Mouse (Mus musculus): ENCODE data around the gene Sh2b1. TPM values are rescaled to one million over a fixed set of nuclear protein-coding genes. Genes with fewer than 3 reads are reported as not detected.

Sh2b1 gene
- polyA plus RNA-seq, 2 experiments = 8.3 to 12.4 TPM

DNA sequence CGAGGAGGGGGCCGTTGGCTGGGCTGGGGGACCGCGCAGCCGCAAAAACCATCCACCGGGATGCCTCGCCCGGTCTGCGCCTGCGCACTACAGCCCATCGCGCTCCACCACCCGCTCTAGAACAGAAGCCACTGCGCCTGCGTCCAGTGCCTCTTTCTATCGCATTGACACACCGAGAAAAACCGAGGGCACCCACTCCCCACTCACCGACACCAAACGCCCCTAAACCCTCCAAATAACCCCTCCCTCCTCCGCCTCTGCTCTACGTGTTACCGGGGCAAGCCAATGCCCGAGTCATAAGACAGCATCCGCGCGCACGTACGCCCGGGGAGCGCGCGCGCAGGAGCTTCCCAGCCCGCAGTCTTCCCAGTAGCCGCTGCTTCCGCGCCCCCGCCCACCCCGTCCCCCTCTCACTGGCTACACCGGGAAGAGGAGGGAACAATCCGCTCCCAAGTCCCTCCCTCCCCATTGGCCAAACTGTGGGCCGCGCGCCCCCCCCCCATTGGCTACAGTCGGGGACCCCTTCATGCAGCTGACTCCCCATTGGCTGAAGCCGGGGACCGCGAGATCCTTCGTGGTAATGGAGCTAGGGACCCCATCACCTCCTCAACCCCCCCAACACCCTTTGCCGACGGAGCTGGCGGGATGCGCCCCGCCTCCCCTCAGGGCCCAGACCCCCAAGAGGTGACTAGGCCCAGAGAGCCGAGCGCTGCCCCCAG, 27.0 kb upstream of the Sh2b1 start:
- TF ChIP-seq CTCF (IDR thresholded peaks at IDR 0.05; ENCODE audit: low read depth) (0 out of 2 replicates have a peak, but pooled peaks have one; percentile 0), EP300 (IDR thresholded peaks at IDR 0.05; ENCODE audit: low read depth) (peak; percentile 21; the same call in 1 of the 2 replicates)
- Histone ChIP-seq H3K36me3 (replicated peaks; ENCODE audit: control insufficient read depth, insufficient read depth, low read depth) (peaks cover 40% of the 10 kb centered on the region), H3K27ac (peak overlapping the region; percentile 95), H3K4me3 (ENCODE audit: insufficient read depth in 1 of 2, low read depth in 2 of 2, low read length in 2 of 2) (peak overlapping the region; percentile 92 to 98), H3K27me3 (ENCODE audit: control insufficient read depth, insufficient read depth, low read length) (no peaks in the 10 kb centered on the region), H3K9me3 (ENCODE audit: control insufficient read depth, low read length) (no peaks in the 10 kb centered on the region), H3K9ac (replicated peaks) (peak overlapping the region; percentile 97), H3K4me1 (replicated peaks; ENCODE audit: control insufficient read depth in 2 of 2, insufficient read depth in 2 of 2, low read length in 1 of 2) (peaks cover 5 to 6% of the 10 kb centered on the region in 2 experiments; a peak in 3 of 4 replicates), H3K4me2 (ENCODE audit: low read depth) (peak overlapping the region; percentile 81)
- peak; percentile 86 to 90 (median 88) for DNase-seq (ENCODE audit: low read depth in 3 of 3, low spot score in 3 of 3)
- peak; percentile 79 for ATAC-seq (ENCODE audit: insufficient read depth)
- WGBS (ENCODE audit: insufficient replicate concordance) = under 1% methylated on average over 54 of the region's 57 CpGs

DNA sequence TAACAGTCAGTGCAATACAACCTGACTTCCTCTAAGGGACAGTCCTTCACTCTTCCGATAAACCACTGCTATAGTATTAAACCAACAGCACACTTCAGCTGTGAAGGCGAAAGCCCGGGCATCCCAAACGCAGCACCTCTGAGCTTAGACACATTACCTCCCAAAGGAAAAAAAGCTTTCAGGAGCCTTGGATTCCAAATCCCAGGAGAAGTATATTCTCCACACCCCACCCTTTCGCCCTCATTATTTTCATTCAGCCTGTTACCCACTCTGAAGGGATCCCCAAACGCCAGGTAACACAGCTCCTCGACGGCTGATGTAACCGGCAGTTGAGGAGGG, 26.4 kb upstream of the Sh2b1 start:
- peaks cover 45% of the 10 kb centered on the region for H3K36me3 ChIP-seq (replicated peaks; ENCODE audit: control insufficient read depth, insufficient read depth, low read depth)
- TF ChIP-seq CTCF (IDR thresholded peaks at IDR 0.05; ENCODE audit: low read depth) (peak; percentile 21; the same call in 1 of the 2 replicates), EP300 (IDR thresholded peaks at IDR 0.05; ENCODE audit: low read depth) (no peak)
- H3K4me2 ChIP-seq (ENCODE audit: low read depth) = peak overlapping the region; percentile 81
- peak overlapping the region; percentile 92 to 98 for H3K4me3 ChIP-seq (ENCODE audit: insufficient read depth in 1 of 2, low read depth in 2 of 2, low read length in 2 of 2)
- DNase-seq (ENCODE audit: low read depth in 3 of 3, low spot score in 3 of 3) = no peak
- H3K9me3 ChIP-seq (ENCODE audit: control insufficient read depth, low read length) = no peaks in the 10 kb centered on the region
- WGBS (ENCODE audit: insufficient replicate concordance) = 2% methylated on average over 9 of the region's 9 CpGs
- H3K27me3 ChIP-seq (ENCODE audit: control insufficient read depth, insufficient read depth, low read length) = no peaks in the 10 kb centered on the region
- no peak for ATAC-seq (ENCODE audit: insufficient read depth)
- peak overlapping the region; percentile 97 for H3K9ac ChIP-seq (replicated peaks)
- H3K4me1 ChIP-seq (replicated peaks; ENCODE audit: control insufficient read depth in 2 of 2, insufficient read depth in 2 of 2, low read length in 1 of 2) = peaks cover 5 to 6% of the 10 kb centered on the region in 2 experiments; a peak in 3 of 4 replicates
- H3K27ac ChIP-seq = peak overlapping the region; percentile 95

DNA sequence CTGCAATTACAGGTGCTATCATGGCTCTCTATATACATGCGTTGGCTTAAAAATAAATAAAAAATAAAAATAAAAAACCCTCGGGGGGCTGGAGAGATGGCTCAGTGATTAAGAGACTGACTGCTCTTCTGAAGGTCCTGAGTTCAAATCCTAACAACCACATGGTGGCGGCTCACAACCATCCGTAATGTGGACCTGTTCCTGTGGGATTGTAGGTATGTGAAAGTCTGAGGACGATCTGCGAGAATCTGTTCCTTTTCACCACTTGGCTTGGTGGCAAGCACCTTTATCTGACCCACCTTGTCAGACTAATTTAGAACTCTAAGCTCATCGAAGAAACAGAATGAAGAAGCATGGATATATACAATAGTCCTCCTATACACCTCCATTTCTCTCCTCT, 24.2 kb upstream of the Sh2b1 start:
- TF ChIP-seq EP300 (IDR thresholded peaks at IDR 0.05; ENCODE audit: low read depth) = no peak
- TF ChIP-seq CTCF (IDR thresholded peaks at IDR 0.05; ENCODE audit: low read depth) = no peak
- peaks cover 68% of the 10 kb centered on the region for H3K36me3 ChIP-seq (replicated peaks; ENCODE audit: control insufficient read depth, insufficient read depth, low read depth)
- no peak overlapping the region for H3K4me3 ChIP-seq (ENCODE audit: insufficient read depth in 1 of 2, low read depth in 2 of 2, low read length in 2 of 2)
- no peaks in the 10 kb centered on the region for H3K27me3 ChIP-seq (ENCODE audit: control insufficient read depth, insufficient read depth, low read length)
- ATAC-seq (ENCODE audit: insufficient read depth) (no peak), DNase-seq (ENCODE audit: low read depth in 3 of 3, low spot score in 3 of 3) (no peak)
- H3K27ac ChIP-seq = no peak overlapping the region
- no peak overlapping the region for H3K4me2 ChIP-seq (ENCODE audit: low read depth)
- peaks cover 5 to 6% of the 10 kb centered on the region in 2 experiments; a peak in 3 of 4 replicates for H3K4me1 ChIP-seq (replicated peaks; ENCODE audit: control insufficient read depth in 2 of 2, insufficient read depth in 2 of 2, low read length in 1 of 2)
- H3K9ac ChIP-seq (replicated peaks) = no peak overlapping the region
- no peaks in the 10 kb centered on the region for H3K9me3 ChIP-seq (ENCODE audit: control insufficient read depth, low read length)
- WGBS (ENCODE audit: insufficient replicate concordance) = 82% methylated on average over 7 of the region's 7 CpGs

DNA sequence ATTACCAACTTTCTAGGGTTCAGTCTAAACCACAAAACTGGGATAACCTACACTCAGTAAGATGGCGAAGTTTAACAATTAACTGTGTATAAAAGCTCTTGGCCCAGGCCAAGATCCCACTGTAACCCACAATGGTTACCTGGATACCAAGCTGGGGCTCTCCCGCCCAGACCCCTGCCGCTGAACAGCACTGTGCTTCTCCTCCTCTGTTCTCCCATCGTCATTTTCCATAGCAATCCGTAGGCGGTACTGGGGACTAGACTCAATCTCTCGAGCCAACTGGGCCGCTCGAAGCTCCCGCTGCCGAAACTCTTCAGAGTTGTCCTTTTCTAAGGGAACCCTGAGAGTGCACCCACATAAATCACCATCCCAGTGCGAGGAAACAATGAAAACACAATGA, 22.7 kb upstream of the Sh2b1 start:
- no peaks in the 10 kb centered on the region for H3K9me3 ChIP-seq (ENCODE audit: control insufficient read depth, low read length)
- H3K9ac ChIP-seq (replicated peaks) = no peak overlapping the region
- peaks cover 0 to 5% of the 10 kb centered on the region in 2 experiments; a peak in 3 of 4 replicates for H3K4me1 ChIP-seq (replicated peaks; ENCODE audit: control insufficient read depth in 2 of 2, insufficient read depth in 2 of 2, low read length in 1 of 2)
- ATAC-seq (ENCODE audit: insufficient read depth) (no peak), DNase-seq (ENCODE audit: low read depth in 3 of 3, low spot score in 3 of 3) (no peak)
- no peaks in the 10 kb centered on the region for H3K27me3 ChIP-seq (ENCODE audit: control insufficient read depth, insufficient read depth, low read length)
- TF ChIP-seq EP300 (IDR thresholded peaks at IDR 0.05; ENCODE audit: low read depth) (no peak), CTCF (IDR thresholded peaks at IDR 0.05; ENCODE audit: low read depth) (no peak)
- H3K27ac ChIP-seq = no peak overlapping the region
- peaks cover 82% of the 10 kb centered on the region for H3K36me3 ChIP-seq (replicated peaks; ENCODE audit: control insufficient read depth, insufficient read depth, low read depth)
- no peak overlapping the region for H3K4me2 ChIP-seq (ENCODE audit: low read depth)
- H3K4me3 ChIP-seq (ENCODE audit: insufficient read depth in 1 of 2, low read depth in 2 of 2, low read length in 2 of 2) = no peak overlapping the region
- 90% methylated on average over 12 of the region's 12 CpGs for WGBS (ENCODE audit: insufficient replicate concordance)

DNA sequence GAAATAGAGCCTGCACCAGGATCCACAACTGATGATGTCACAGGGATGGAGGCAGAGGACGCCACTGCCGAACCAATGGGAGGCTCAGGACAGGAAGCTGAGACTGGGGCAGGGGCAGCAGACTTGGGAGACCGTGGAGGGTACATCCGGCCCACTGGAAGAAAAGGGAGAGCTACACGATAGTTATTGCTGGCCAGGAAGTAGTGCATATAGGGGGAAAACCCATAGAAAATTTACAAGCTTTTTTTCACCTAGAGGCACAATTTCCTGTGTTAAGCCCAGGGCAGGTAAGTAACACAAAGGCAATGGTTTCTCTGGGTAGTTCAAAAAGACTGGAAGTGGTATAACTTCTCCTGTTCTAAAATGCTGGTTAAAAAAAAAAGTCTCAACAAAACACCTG, 21.3 kb upstream of the Sh2b1 start:
- Histone ChIP-seq H3K9ac (replicated peaks) (no peak overlapping the region), H3K4me1 (replicated peaks; ENCODE audit: control insufficient read depth in 2 of 2, insufficient read depth in 2 of 2, low read length in 1 of 2) (peaks cover 0 to 5% of the 10 kb centered on the region in 2 experiments; a peak in 3 of 4 replicates), H3K4me2 (ENCODE audit: low read depth) (no peak overlapping the region), H3K27ac (no peak overlapping the region), H3K36me3 (replicated peaks; ENCODE audit: control insufficient read depth, insufficient read depth, low read depth) (peaks cover 96% of the 10 kb centered on the region), H3K27me3 (ENCODE audit: control insufficient read depth, insufficient read depth, low read length) (no peaks in the 10 kb centered on the region), H3K9me3 (ENCODE audit: control insufficient read depth, low read length) (no peaks in the 10 kb centered on the region), H3K4me3 (ENCODE audit: insufficient read depth in 1 of 2, low read depth in 2 of 2, low read length in 2 of 2) (no peak overlapping the region)
- no peak for TF ChIP-seq CTCF (IDR thresholded peaks at IDR 0.05; ENCODE audit: low read depth)
- 88% methylated on average over 5 of the region's 5 CpGs for WGBS (ENCODE audit: insufficient replicate concordance)
- ATAC-seq (ENCODE audit: insufficient read depth) (no peak), DNase-seq (ENCODE audit: low read depth in 3 of 3, low spot score in 3 of 3) (no peak)

Measured in liver, embryonic 14.5 days (tissue).